Mouse (Mus musculus): ENCODE data around the gene Ankrd34a.

Gene Ankrd34a

DNA sequence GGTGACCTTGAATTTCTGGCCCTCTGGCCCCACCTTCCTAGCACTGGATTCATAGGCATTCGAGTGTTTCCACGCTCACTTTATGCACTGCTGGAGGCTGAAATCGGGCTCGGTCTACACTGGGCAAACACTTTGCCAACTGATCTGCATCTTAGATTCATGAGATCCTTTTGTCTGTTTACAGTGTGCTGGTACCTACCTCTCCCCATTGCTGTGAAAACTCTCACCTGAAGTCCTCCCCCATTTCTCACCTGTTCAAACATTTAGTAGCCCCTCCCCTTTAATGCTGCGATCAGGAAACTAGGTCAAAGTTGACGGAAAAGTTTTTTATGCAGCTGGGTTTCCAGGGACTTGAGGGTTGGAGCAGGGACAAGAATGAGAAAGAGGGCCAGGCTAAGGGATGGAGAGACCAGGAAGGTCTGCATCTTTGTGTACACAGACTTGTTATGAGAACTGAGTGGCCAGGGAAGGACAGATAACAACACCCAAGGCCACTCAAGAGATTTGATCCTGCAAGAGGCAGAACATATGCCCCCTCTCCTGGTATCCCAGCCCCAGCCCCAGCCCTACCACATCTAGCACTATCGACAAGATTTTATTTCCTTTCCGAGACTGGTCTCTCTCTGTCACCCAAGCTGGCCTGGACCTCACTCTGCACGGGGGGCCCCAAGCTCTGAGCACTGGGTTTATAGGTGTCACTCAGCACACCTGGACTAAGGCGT lies 32.4 kb upstream of the Ankrd34a start:
- DNase-seq = peak; percentile 70

DNA sequence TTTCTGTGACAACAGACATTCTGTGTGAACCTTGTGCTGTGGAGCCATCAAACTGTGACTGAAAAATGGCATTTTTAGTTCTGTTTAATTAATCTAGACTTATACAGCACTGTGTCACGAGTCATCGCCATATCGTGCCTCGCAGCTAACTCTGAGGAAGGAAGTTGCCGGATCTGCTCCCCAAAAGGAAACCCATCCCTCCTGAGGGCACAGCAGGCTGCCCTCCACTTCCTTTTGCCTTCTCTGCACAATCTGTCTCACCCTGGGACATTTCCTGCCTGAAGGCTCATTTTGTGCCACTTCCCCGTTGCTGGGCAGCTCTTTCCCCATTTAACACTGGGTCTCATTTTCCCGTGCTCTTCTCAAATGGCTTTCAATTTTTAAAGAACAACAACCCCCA lies 31.8 kb upstream of the Ankrd34a start:
- DNase-seq = peak; percentile 63

- peak; percentile 16 for DNase-seq
Observed at GRCm38 (mm10) chr3:96565105-96565504, 31.3 kb upstream of the Ankrd34a start.

- DNase-seq = peak; percentile 88
Observed at GRCm38 (mm10) chr3:96566661-96567450, 29.6 kb upstream of the Ankrd34a start.

GRCm38 (mm10) chr3:96568605-96569004 lies 27.8 kb upstream of the Ankrd34a start:
- peak; percentile 40 for DNase-seq

- DNase-seq = peak; percentile 62
Observed at GRCm38 (mm10) chr3:96569506-96569905, 26.9 kb upstream of the Ankrd34a start.

DNA sequence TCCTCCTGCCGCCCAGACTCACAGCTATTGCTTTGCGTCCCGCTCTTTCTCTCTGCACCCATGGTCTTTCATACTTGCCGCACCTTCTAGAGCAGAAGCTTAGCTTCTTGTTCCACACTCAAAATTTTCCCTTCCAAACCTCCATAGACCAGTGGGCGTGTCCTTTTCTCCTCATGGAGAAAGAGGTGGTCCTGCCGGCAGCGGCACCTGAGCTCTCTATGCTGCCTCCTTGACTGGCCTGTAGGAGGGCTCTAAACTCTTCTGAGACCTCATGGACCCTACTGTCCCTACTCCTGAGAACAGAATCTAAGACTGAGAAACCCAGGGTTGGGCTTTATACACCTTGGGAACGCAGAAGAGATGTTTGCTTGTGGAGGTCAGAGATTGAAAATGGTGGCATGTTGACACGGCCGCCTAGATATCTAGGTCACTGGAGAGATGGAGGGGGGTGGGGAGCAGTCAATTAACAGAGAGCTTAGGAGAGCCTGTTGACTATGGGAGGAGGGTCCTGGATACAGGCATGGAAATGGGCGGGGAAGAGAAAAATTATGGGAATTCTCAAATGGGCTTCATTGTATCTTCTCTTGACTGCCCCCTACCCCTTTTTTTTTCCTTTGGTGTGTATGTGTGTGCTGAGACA lies 26.4 kb upstream of the Ankrd34a start:
- DNase-seq = peak; percentile 30

DNA sequence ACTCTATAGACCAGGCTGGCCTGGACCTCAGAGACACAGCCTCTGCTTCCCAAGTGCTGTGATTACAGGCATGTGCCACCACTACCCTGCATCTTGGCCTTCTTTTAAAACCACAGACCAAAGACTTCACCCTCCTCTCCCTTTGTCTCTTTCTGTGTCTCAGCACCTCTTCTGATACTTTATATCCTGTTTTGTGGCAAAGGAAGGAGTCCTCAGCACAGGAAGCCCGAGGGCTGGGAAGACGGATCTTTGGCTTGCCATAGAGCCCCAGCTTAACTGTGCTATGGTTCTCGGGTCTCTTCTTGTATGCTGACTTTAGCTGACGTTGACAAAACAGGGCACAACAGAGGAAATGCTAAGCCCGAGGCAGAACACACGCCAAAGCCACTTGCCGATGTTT lies 25.8 kb upstream of the Ankrd34a start:
- peak; percentile 42 for DNase-seq

DNA sequence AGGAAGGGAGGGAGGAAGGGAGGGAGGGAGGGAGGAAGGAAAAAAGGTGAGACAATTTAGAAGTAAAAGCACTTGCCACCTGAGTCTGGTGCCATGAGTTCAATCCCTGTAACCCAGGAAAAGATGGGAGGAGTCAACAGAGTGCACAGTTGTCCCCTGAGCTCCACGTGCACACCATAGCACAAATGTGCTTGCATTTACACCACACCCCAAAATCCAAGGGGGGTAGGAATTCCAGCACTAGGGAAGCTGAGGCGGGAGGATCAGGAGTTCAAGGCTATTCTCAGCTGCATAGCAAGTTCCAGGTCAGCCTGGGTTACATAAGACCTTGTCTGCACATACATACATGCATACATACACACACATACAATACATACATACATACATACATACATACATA lies 25.1 kb upstream of the Ankrd34a start:
- no peak for DNase-seq

GRCm38 (mm10) chr3:96571896-96572698 lies 24.3 kb upstream of the Ankrd34a start:
- DNase-seq = peak; percentile 86

- DNase-seq = peak; percentile 86
Observed at GRCm38 (mm10) chr3:96573611-96574511, 22.6 kb upstream of the Ankrd34a start.

DNA sequence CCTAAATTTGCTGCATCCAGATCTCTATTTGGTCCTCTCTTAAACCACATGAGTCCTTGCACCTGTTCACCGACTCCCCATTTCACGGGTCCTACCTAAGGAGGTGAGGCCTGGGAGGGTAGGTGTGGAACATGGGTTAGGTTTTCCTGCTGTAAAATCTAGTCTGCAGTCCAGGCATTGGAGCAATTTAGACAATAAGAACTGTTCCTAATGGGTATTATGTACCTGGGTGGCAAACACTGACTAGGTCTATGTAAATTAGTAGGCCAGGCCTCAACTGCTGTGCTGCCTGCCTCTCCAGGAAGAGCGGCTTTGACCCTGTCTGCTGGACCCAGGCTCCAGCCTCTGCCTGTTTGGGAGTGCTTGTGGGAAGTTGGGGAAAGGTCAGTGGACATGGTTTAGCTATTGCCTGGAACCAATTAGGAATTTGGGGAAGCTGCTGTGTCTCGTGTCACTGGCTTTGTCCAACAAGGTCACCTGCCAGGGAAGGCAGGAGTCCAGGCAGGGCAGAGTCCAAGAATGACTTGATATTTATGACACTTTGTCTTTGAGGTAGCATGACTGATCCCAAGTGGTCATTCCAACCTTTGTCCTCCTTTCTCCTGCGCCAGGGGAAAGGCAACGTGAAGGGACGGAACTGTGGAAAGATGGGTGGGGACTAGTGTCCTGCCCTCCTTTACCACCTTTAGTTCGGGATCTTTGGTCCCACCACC lies 21.0 kb upstream of the Ankrd34a start:
- DNase-seq = peak; percentile 96

- peak; percentile 92 for DNase-seq
Observed at GRCm38 (mm10) chr3:96576005-96576658, 20.3 kb upstream of the Ankrd34a start.

DNA sequence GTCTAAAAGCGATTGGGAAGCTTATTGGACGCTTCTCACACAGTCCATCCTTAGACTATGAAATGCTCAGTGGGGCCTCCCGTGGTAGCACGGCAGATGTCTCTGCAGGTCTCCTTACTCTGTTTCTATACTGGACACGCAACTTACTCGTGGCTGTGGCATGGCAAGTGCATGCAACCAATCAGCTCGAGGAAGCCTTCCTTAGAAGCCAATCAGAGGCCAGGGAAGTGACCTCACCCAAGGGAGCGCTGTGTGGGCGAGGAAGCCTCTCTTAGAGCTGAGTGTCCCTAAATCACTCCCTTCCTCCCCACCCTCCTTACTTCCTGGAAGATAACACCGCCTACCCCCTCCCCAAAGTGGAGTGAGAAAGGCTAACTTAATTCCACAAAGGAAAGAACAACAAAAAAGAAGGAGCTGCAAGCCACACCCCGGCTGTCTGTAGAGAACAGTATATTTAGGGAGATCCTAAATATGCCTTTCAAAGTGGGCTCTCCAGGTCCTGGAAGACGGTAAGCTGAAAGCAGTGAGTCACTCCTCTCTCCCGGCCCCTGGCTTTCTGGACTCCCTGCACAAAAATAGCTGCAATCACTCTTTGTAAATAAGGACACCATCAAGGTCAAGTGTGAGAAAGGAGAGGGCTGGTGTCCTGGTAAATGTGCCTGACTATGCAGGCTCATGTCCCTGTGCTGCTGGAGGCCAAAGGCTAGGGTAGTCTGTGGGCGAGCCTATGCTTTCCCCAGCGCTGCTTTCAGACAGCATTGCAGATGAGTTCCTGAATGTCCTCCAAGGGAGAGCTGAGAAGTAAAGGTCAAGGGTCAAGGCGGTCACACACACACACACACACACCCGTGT lies 19.5 kb upstream of the Ankrd34a start, which contains the start of gene Gm16253:
Gene Gm16253 (plus strand): TSS at position 295 of the 852 bp plus-strand sequence.
- peak; percentile 95 for DNase-seq

DNA sequence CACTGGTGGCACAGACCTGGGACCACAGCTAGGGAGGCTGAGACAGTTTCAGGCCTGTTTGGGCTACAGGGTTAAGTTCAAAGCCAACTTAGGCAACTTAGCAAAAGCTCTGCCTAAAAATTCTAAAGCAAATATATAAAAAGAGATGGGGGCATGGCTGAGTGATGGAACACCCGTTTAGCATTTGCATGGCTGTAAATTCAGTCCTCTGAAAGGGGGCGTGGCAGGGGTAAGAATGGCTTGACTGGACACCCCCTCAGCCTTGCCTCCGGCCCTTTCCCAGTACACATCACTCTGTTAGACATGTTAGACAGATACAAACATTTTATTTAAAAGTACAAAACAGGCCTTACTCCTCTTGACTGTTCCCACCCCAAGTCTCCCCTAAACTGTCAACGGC lies 18.9 kb upstream of the Ankrd34a start:
- DNase-seq = no peak

- DNase-seq = no peak
Observed at GRCm38 (mm10) chr3:96578561-96579238, 17.7 kb upstream of the Ankrd34a start.

GRCm38 (mm10) chr3:96579239-96579750 lies 17.1 kb upstream of the Ankrd34a start:
- no peak for DNase-seq

GRCm38 (mm10) chr3:96579885-96580454 lies 16.5 kb upstream of the Ankrd34a start:
- DNase-seq = peak; percentile 92

All from kidney, adult 9 months (tissue).